Mouse (Mus musculus): ENCODE measurements at regions not wholly inside any gene's neighbourhood (a gene's known extent, or its start where the extent isn't known, plus 50 kb on each side); places are given as distances from the start of the nearest gene placed in this dataset.

DNA sequence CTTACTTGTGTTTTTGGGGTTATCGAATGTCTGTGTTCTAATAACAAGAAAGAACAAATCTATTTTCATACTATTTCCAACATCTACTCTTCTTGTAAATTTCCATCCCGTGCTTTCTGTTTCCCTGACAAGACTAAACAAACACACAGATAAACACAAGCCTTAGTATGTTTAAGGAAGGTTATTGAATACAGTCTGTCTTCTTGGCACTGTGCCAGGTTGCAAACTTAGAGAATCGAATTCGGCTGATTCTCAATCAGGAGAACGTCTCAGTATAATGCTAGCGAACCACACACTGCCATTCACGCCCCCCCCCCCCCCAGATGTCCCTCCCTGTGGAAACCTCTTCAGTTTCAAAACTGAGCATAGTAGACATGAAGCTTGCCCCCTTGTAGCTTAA lies 157.2 kb downstream of the Gm5426 start:
- no peak for TF ChIP-seq TAL1 (IDR thresholded peaks at IDR 0.05; ENCODE audit: low read length)
- no peak for TF ChIP-seq GATA1 (IDR thresholded peaks at IDR 0.05; ENCODE audit: low read length)
- no peaks in the 10 kb centered on the region for H3K36me3 ChIP-seq (ENCODE audit: control insufficient read depth)
- no peaks in the 10 kb centered on the region for H3K4me1 ChIP-seq (ENCODE audit: control insufficient read depth)
- H3K27me3 ChIP-seq (ENCODE audit: control insufficient read depth), result no peaks in the 10 kb centered on the region
- H3K9me3 ChIP-seq (ENCODE audit: control insufficient read depth, low read length), result no peaks in the 10 kb centered on the region
- no peak overlapping the region for H3K4me3 ChIP-seq (replicated peaks)

DNA sequence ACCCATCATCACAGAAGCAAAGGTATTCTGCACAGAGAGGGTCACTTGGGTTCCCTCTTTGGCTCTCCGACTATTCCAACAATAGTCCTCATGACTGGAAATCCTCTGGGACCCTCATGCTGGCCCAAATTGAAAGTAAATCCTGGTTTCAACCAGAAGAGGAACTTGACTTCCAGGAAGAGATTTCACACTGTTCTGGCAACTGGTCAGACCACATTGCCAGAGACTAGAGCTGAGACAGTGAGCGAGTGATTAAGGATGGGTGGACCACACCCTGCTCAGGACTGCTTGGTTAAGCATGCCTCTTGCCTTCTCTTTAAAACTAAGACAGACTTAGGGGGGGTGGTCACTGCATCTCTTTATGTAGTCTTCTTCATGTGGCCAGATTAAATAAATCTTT lies 158.3 kb downstream of the Gm5426 start:
- H3K9me3 ChIP-seq (ENCODE audit: control insufficient read depth, low read length), result no peaks in the 10 kb centered on the region
- TF ChIP-seq GATA1 (IDR thresholded peaks at IDR 0.05; ENCODE audit: low read length), result no peak
- TF ChIP-seq TAL1 (IDR thresholded peaks at IDR 0.05; ENCODE audit: low read length), result no peak
- no peaks in the 10 kb centered on the region for H3K27me3 ChIP-seq (ENCODE audit: control insufficient read depth)
- H3K4me1 ChIP-seq (ENCODE audit: control insufficient read depth), result no peaks in the 10 kb centered on the region
- H3K4me3 ChIP-seq (replicated peaks), result no peak overlapping the region
- no peaks in the 10 kb centered on the region for H3K36me3 ChIP-seq (ENCODE audit: control insufficient read depth)

GRCm38 (mm10) chr10:96297658-96298057 lies 161.3 kb downstream of the Gm5426 start:
- H3K9me3 ChIP-seq (ENCODE audit: control insufficient read depth, low read length), result no peaks in the 10 kb centered on the region
- no peak overlapping the region for H3K4me3 ChIP-seq (replicated peaks)
- no peaks in the 10 kb centered on the region for H3K27me3 ChIP-seq (ENCODE audit: control insufficient read depth)
- no peaks in the 10 kb centered on the region for H3K36me3 ChIP-seq (ENCODE audit: control insufficient read depth)
- no peak for TF ChIP-seq TAL1 (IDR thresholded peaks at IDR 0.05; ENCODE audit: low read length)
- no peak for TF ChIP-seq GATA1 (IDR thresholded peaks at IDR 0.05; ENCODE audit: low read length)
- no peaks in the 10 kb centered on the region for H3K4me1 ChIP-seq (ENCODE audit: control insufficient read depth)

DNA sequence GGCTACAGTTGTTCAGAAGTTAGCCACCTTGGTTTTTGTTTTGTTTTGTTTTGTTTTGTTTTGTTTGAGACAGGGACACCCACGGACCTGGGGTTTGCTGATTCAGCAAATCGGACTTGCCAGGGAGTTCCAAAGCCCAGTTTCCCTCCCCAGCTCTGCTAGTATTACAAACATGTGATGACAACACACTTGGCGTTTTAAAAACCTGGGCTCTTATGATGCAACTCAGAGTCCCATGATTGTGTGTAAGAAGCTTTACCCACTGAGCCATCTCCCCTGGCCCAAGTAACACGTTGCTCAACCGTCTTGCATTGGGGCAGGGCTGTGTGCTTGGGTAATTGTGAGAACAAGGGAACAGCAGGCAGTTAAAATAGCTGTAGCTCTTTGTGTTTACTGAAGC lies 162.2 kb downstream of the Gm5426 start:
- Histone ChIP-seq H3K4me1 (ENCODE audit: control insufficient read depth) (no peaks in the 10 kb centered on the region), H3K4me3 (replicated peaks) (no peak overlapping the region)
- TF ChIP-seq TAL1 (IDR thresholded peaks at IDR 0.05; ENCODE audit: low read length) (no peak), GATA1 (IDR thresholded peaks at IDR 0.05; ENCODE audit: low read length) (no peak)

DNA sequence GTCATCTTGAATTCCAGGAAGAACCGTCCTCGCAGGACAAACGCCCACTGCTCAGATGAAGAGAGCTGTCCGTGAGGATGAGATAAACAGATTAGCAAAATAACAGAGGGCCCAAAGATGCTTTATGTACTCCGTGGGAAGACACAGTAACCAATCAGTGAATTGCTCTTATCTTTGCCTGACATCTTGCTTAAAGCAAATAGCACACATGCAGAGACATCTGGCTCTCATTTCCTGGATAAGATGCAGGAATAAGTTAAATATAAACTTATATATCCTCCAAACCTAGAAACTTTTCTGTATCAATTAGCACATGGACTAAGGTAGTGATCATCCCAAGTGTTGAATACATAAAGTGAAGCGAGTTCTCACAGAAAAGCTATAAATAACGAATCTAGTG lies 169.3 kb downstream of the Gm5426 start:
- H3K4me1 ChIP-seq (ENCODE audit: control insufficient read depth), result no peaks in the 10 kb centered on the region
- no peak overlapping the region for H3K4me3 ChIP-seq (replicated peaks)
- H3K9me3 ChIP-seq (ENCODE audit: control insufficient read depth, low read length), result no peaks in the 10 kb centered on the region
- TF ChIP-seq GATA1 (IDR thresholded peaks at IDR 0.05; ENCODE audit: low read length), result no peak
- TF ChIP-seq TAL1 (IDR thresholded peaks at IDR 0.05; ENCODE audit: low read length), result no peak
- H3K36me3 ChIP-seq (ENCODE audit: control insufficient read depth), result no peaks in the 10 kb centered on the region
- H3K27me3 ChIP-seq (ENCODE audit: control insufficient read depth), result no peaks in the 10 kb centered on the region

More for the DNA sequence above, 162.2 kb downstream of the Gm5426 start:
- H3K36me3 ChIP-seq (ENCODE audit: control insufficient read depth), result no peaks in the 10 kb centered on the region
- H3K9me3 ChIP-seq (ENCODE audit: control insufficient read depth, low read length), result no peaks in the 10 kb centered on the region
- no peaks in the 10 kb centered on the region for H3K27me3 ChIP-seq (ENCODE audit: control insufficient read depth)

GRCm38 (mm10) chr10:96308713-96309445 lies 172.5 kb downstream of the Gm5426 start:
- TF ChIP-seq TAL1 (IDR thresholded peaks at IDR 0.05; ENCODE audit: low read length) (no peak), GATA1 (IDR thresholded peaks at IDR 0.05; ENCODE audit: low read length) (no peak)
- Histone ChIP-seq H3K9me3 (ENCODE audit: control insufficient read depth, low read length) (peaks cover 10% of the 10 kb centered on the region), H3K4me3 (replicated peaks) (no peak overlapping the region), H3K4me1 (ENCODE audit: control insufficient read depth) (no peaks in the 10 kb centered on the region), H3K27me3 (ENCODE audit: control insufficient read depth) (no peaks in the 10 kb centered on the region), H3K36me3 (ENCODE audit: control insufficient read depth) (no peaks in the 10 kb centered on the region)

DNA sequence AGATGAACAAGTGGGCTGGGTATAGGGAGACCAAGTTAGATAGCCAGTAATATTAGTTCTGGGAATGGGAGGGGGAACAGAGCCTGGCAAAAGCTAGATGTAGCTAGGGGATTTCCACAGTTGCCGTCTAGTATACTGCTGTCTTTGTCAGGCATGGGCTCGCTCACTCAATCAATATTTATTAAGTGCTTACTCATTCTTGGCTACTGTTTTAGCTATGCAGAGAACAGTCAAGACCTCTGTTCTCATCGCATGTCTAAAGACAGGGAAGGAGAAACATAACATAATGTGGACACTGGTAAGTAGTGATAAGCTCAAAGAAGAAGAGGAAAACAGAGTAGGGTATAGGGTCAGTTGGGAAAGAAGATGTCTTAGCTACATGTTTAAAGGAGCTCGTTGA lies 173.4 kb downstream of the Gm5426 start:
- H3K4me3 ChIP-seq (replicated peaks), result no peak overlapping the region
- H3K36me3 ChIP-seq (ENCODE audit: control insufficient read depth), result no peaks in the 10 kb centered on the region
- no peaks in the 10 kb centered on the region for H3K27me3 ChIP-seq (ENCODE audit: control insufficient read depth)
- TF ChIP-seq TAL1 (IDR thresholded peaks at IDR 0.05; ENCODE audit: low read length) (no peak), GATA1 (IDR thresholded peaks at IDR 0.05; ENCODE audit: low read length) (no peak)
- H3K9me3 ChIP-seq (ENCODE audit: control insufficient read depth, low read length), result peaks cover 10% of the 10 kb centered on the region
- H3K4me1 ChIP-seq (ENCODE audit: control insufficient read depth), result no peaks in the 10 kb centered on the region

DNA sequence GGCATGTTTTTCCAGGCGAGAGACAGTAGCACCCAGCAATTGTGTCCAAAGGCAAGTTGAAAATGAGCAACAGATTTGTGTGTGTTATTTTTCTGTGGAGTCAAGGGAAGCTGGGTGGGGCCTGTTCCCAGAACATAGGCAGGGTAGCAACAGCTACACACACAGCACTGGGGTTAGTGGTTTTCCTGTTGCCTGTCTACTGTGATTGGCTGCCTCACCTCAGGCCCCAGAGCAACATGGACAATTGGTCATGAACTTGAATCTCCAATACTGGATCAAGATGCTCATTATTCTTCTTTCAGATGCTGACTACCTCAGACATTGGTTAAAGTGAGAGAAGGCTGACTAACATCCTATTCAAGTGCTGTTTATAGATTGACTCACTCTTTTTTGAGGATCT lies 188.9 kb downstream of the Gm5426 start:
- Histone ChIP-seq H3K27me3 (ENCODE audit: control insufficient read depth) (no peaks in the 10 kb centered on the region), H3K9me3 (ENCODE audit: control insufficient read depth, low read length) (no peaks in the 10 kb centered on the region)

DNA sequence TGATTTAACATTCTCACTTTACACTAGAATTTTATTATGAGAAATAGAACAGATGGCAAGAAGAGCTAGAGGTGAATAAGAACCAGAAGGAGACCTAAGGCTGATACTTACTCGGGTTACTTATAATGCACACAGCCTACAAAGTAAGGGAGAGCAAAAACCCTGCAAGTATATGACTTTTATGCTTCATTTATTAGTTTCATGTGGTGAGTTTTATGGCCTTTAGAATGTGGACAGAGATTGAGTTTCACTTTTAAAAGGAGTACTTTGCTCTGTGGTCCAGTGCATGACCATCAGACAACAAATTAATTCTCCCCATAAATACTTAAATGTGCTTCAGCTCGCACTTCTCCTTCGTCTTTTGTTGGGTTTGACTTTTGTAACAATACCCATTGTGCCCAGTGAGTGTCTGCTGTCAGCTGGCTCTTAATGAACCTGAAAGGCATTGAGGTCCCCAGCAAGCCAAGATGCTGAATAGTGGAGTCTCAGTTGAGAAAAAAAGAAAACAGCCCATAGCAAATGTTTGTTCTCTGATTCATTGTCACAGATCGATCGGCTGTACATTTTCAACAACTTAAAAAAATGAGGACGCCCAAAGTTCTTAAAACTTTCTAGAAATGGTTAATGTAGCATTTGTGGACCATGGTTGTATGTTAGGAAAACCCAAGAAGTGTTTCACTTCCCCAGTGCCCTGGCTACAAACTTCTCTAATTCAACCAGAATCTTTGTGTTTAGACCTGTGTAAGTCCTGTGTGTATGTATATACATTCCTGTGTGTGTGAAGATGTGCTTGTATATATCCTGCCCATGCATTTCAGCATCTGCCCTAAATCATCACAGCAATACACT lies 194.5 kb downstream of the Gm5426 start:
- no peaks in the 10 kb centered on the region for H3K36me3 ChIP-seq (ENCODE audit: control insufficient read depth)
- no peak for TF ChIP-seq TAL1 (IDR thresholded peaks at IDR 0.05; ENCODE audit: low read length)
- no peak for TF ChIP-seq GATA1 (IDR thresholded peaks at IDR 0.05; ENCODE audit: low read length)
- no peaks in the 10 kb centered on the region for H3K9me3 ChIP-seq (ENCODE audit: control insufficient read depth, low read length)
- no peaks in the 10 kb centered on the region for H3K4me1 ChIP-seq (ENCODE audit: control insufficient read depth)
- no peaks in the 10 kb centered on the region for H3K27me3 ChIP-seq (ENCODE audit: control insufficient read depth)
- no peak overlapping the region for H3K4me3 ChIP-seq (replicated peaks)

More for the DNA sequence above, 188.9 kb downstream of the Gm5426 start:
- H3K36me3 ChIP-seq (ENCODE audit: control insufficient read depth), result no peaks in the 10 kb centered on the region
- no peaks in the 10 kb centered on the region for H3K4me1 ChIP-seq (ENCODE audit: control insufficient read depth)
- no peak overlapping the region for H3K4me3 ChIP-seq (replicated peaks)
- TF ChIP-seq TAL1 (IDR thresholded peaks at IDR 0.05; ENCODE audit: low read length), result no peak
- no peak for TF ChIP-seq GATA1 (IDR thresholded peaks at IDR 0.05; ENCODE audit: low read length)
